Mouse (Mus musculus) erythroblast, embryonic 14.5 days (primary cell): ENCODE measurements around the gene Tcstv3.

Source experiments
- GATA1 ChIP-seq: IDR thresholded peaks from 2 replicates; pipeline ENCODE4 v1.6.1; 2012; ENCODE audit warnings: low read length, inconsistent platforms, mixed read lengths
- TAL1 ChIP-seq: IDR thresholded peaks from 3 replicates; pipeline ENCODE4 v1.6.1; 2012; ENCODE audit warnings: low read length, inconsistent platforms, mixed read lengths

DNA sequence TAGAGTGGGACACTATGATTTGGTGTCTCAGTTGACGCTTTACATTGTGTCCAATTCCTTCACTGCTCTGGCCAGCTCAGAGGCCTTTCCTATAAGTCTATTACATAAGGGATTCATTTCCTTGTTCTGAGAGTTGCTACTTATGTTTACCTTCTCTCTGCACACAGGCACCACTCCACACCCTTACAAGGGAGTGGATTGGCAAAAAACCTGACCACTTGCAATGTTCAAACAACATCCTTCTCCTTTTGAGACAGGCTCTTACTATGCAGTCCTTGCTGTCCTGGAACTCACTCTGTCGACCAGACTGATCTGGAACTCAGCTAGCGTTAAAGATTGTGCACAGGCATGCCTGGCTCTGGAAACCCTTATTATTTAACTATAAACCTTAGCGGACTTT is 5.9 kb upstream of the Tcstv3 start:
- TF ChIP-seq GATA1 = no peak
- no peak for TF ChIP-seq TAL1
